Comparison of ENCODE assay signal across 13 mouse cellular contexts in genomic region chr3:102743781-102744471, GRCm38 (mm10). TPM values are rescaled to one million over a fixed set of nuclear protein-coding genes. Genes with fewer than 3 reads are reported as not detected.
DNase-seq lines count a peak whose midpoint lies in the region; ATAC-seq lines count a peak whose summit lies in the region.
"Had no signal": no experiment of that assay in that cellular context is flagged by ENCODE, and none has a peak within 500 bp of the region (broad histone marks: within the 10 kb centered on the region; RNA-seq: fewer than 3 reads in every experiment).

No protein-coding gene starts in this region.

- no peak for DNase-seq in lung, postnatal 10 days
- no peak for DNase-seq in MN1 (ENCODE audit: low spot score)
- DNase-seq: adrenal gland, adult 8-10 months; embryo, embryonic 11 days; kidney, postnatal 10 days had no signal

- H3K4me3 ChIP-seq in heart, embryonic 15.5 days = no peak overlapping the region
- no peak overlapping the region for H3K4me3 ChIP-seq in heart, embryonic 12.5 days
- H3K4me3 ChIP-seq in lung, embryonic 15.5 days = no peak overlapping the region
- H3K4me3 ChIP-seq in embryonic facial prominence, embryonic 15.5 days (replicated peaks) = no peak overlapping the region
- no peak overlapping the region for H3K4me3 ChIP-seq in stomach, embryonic 15.5 days (replicated peaks)
- H3K4me3 ChIP-seq: myocyte had no signal

- H3K27me3 ChIP-seq in heart, embryonic 15.5 days = no peaks in the 10 kb centered on the region
- no peaks in the 10 kb centered on the region for H3K27me3 ChIP-seq in heart, embryonic 12.5 days (replicated peaks)
- H3K27me3 ChIP-seq in lung, embryonic 15.5 days = no peaks in the 10 kb centered on the region
- H3K27me3 ChIP-seq in embryonic facial prominence, embryonic 15.5 days = no peaks in the 10 kb centered on the region
- H3K27me3 ChIP-seq in stomach, embryonic 15.5 days (replicated peaks) = no peaks in the 10 kb centered on the region

- H3K36me3 ChIP-seq in heart, embryonic 15.5 days = no peaks in the 10 kb centered on the region
- peaks cover 13% of the 10 kb centered on the region for H3K36me3 ChIP-seq in heart, embryonic 12.5 days
- no peaks in the 10 kb centered on the region for H3K36me3 ChIP-seq in lung, embryonic 15.5 days
- H3K36me3 ChIP-seq in embryonic facial prominence, embryonic 15.5 days = no peaks in the 10 kb centered on the region
- H3K36me3 ChIP-seq in stomach, embryonic 15.5 days = no peaks in the 10 kb centered on the region

- H3K4me1 ChIP-seq in heart, embryonic 15.5 days (replicated peaks) = peaks cover 40% of the 10 kb centered on the region
- peaks cover 50% of the 10 kb centered on the region for H3K4me1 ChIP-seq in heart, embryonic 12.5 days (replicated peaks)
- peaks cover 24% of the 10 kb centered on the region for H3K4me1 ChIP-seq in lung, embryonic 15.5 days
- H3K4me1 ChIP-seq in embryonic facial prominence, embryonic 15.5 days = peaks cover 10% of the 10 kb centered on the region; the same call in 1 of the 2 replicates
- peaks cover 15% of the 10 kb centered on the region for H3K4me1 ChIP-seq in stomach, embryonic 15.5 days

- WGBS in heart, embryonic 15.5 days = 87% methylated on average over 9 of the region's 9 CpGs
- 81% methylated on average over 9 of the region's 9 CpGs for WGBS in heart, embryonic 12.5 days
- 82% methylated on average over 9 of the region's 9 CpGs for WGBS in lung, embryonic 15.5 days
- WGBS in embryonic facial prominence, embryonic 15.5 days = 70% methylated on average over 9 of the region's 9 CpGs
- WGBS in stomach, embryonic 15.5 days = 78% methylated on average over 9 of the region's 9 CpGs

- ATAC-seq in heart, embryonic 15.5 days (replicated peaks; ENCODE audit: insufficient number of reproducible peaks, insufficient read depth, low FRiP score, low read depth) = no peak
- ATAC-seq in heart, embryonic 12.5 days (ENCODE audit: insufficient number of reproducible peaks, low FRiP score) = no peak
- no peak for ATAC-seq in lung, embryonic 15.5 days (ENCODE audit: borderline replicate concordance, extremely low read depth, low FRiP score, low TSS enrichment)
- no peak for ATAC-seq in embryonic facial prominence, embryonic 15.5 days (ENCODE audit: insufficient number of reproducible peaks, low FRiP score, low TSS enrichment, low read depth)
- ATAC-seq in stomach, embryonic 15.5 days (ENCODE audit: insufficient read depth, low FRiP score, low read depth) = no peak; the same call in 1 of the 2 replicates

- no peaks in the 10 kb centered on the region for H3K9me3 ChIP-seq in heart, embryonic 15.5 days (replicated peaks)
- no peaks in the 10 kb centered on the region for H3K9me3 ChIP-seq in heart, embryonic 12.5 days (replicated peaks)
- H3K9me3 ChIP-seq in lung, embryonic 15.5 days = no peaks in the 10 kb centered on the region
- no peaks in the 10 kb centered on the region for H3K9me3 ChIP-seq in embryonic facial prominence, embryonic 15.5 days (replicated peaks)
- no peaks in the 10 kb centered on the region for H3K9me3 ChIP-seq in stomach, embryonic 15.5 days

- no peak overlapping the region for H3K4me2 ChIP-seq in heart, embryonic 15.5 days
- H3K4me2 ChIP-seq in heart, embryonic 12.5 days = no peak overlapping the region
- H3K4me2 ChIP-seq in lung, embryonic 15.5 days = no peak overlapping the region
- H3K4me2 ChIP-seq in embryonic facial prominence, embryonic 15.5 days (replicated peaks) = no peak overlapping the region
- no peak overlapping the region for H3K4me2 ChIP-seq in stomach, embryonic 15.5 days

- H3K27ac ChIP-seq in heart, embryonic 15.5 days = peak overlapping the region; percentile 20; the same call in 1 of the 2 replicates
- no peak overlapping the region for H3K27ac ChIP-seq in heart, embryonic 12.5 days (ENCODE audit: poor library complexity, severe bottlenecking)
- peak overlapping the region; percentile 68 for H3K27ac ChIP-seq in lung, embryonic 15.5 days
- H3K27ac ChIP-seq in embryonic facial prominence, embryonic 15.5 days (replicated peaks) = 0 out of 2 replicates have a peak overlapping the region, but pooled peaks have one; percentile 22
- H3K27ac ChIP-seq in stomach, embryonic 15.5 days = peak overlapping the region; percentile 37; the same call in 1 of the 2 replicates

- no peak overlapping the region for H3K9ac ChIP-seq in heart, embryonic 15.5 days
- no peak overlapping the region for H3K9ac ChIP-seq in heart, embryonic 12.5 days
- H3K9ac ChIP-seq in lung, embryonic 15.5 days = no peak overlapping the region
- H3K9ac ChIP-seq in embryonic facial prominence, embryonic 15.5 days = no peak overlapping the region
- no peak overlapping the region for H3K9ac ChIP-seq in stomach, embryonic 15.5 days

RNA-seq across cellular contexts. Expression of gene Tspan2, which starts 9.6 kb away (rescaled TPM):
- 22.5 and 23.1 TPM in 2 replicates for polyA plus RNA-seq in heart, embryonic 15.5 days (2015; fragmentation: Nextera tagmentation; extraction: Ambion mirVana)
- 36.0 and 37.0 TPM in 2 replicates for polyA plus RNA-seq in heart, embryonic 12.5 days (2016; fragmentation: Nextera tagmentation; extraction: Ambion mirVana)
- polyA plus RNA-seq in lung, embryonic 15.5 days (2015; fragmentation: Nextera tagmentation; extraction: Ambion mirVana) = 14.5 and 15.6 TPM in 2 replicates
- 7.1 and 7.4 TPM in 2 replicates for polyA plus RNA-seq in embryonic facial prominence, embryonic 15.5 days (2015; fragmentation: Nextera tagmentation; extraction: Ambion mirVana)
- polyA plus RNA-seq in stomach, embryonic 15.5 days (2015; fragmentation: Nextera tagmentation; extraction: Ambion mirVana) = 19.2 and 20.4 TPM in 2 replicates

RNA-seq across cellular contexts. Expression of gene Tshb, which starts 38.6 kb away (rescaled TPM):
- 0.08 TPM in 1 of 2 replicates, not detected in the other for polyA plus RNA-seq in heart, embryonic 15.5 days (2015; fragmentation: Nextera tagmentation; extraction: Ambion mirVana)
- polyA plus RNA-seq in heart, embryonic 12.5 days (2016; fragmentation: Nextera tagmentation; extraction: Ambion mirVana) = 0.04 and 0.10 TPM in 2 replicates
- polyA plus RNA-seq in lung, embryonic 15.5 days (2015; fragmentation: Nextera tagmentation; extraction: Ambion mirVana) = 0.09 and 0.30 TPM in 2 replicates
- polyA plus RNA-seq in embryonic facial prominence, embryonic 15.5 days (2015; fragmentation: Nextera tagmentation; extraction: Ambion mirVana) = 0.26 and 1.0 TPM in 2 replicates
- polyA plus RNA-seq in stomach, embryonic 15.5 days (2015; fragmentation: Nextera tagmentation; extraction: Ambion mirVana) = 0.06 and 0.10 TPM in 2 replicates
- polyA plus RNA-seq: liver, embryonic 16.5 days; myocyte; spleen, adult 2 months had no signal
